Mouse (Mus musculus) hindbrain, embryonic 13.5 days (tissue): ENCODE measurements around the gene Camta1. TPM values are rescaled to one million over a fixed set of nuclear protein-coding genes. Genes with fewer than 3 reads are reported as not detected.
"Not testable (repeated sequence)": the region's sequence is repeated elsewhere in the genome, so short reads cannot be mapped to it uniquely, and the experiment has no call there.

Experiments used
- ATAC-seq: fragments of 200-750 bp; cut with Nextera tagmentation; 2 replicates; pipeline ENCODE4 v1.8.0; 2017; ENCODE audit warnings: moderate TSS enrichment; ENCODE audit not compliant: low FRiP score
- H3K27ac ChIP-seq: fragments of 300-500 bp; sonication (generic); 2 replicates; pipeline ENCODE4 v1.5.1; 2015; ENCODE audit warnings: inconsistent platforms, mild to moderate bottlenecking, moderate library complexity
- H3K27me3 ChIP-seq: fragments of 300-500 bp; sonication (generic); 2 replicates; pipeline ENCODE4 v1.6.1; 2015; ENCODE audit warnings: mild to moderate bottlenecking, inconsistent platforms
- H3K36me3 ChIP-seq: fragments of 300-500 bp; sonication (generic); 2 replicates; pipeline ENCODE4 v1.6.1; 2015; ENCODE audit warnings: mild to moderate bottlenecking, inconsistent platforms
- H3K4me1 ChIP-seq: fragments of 300-500 bp; sonication (generic); replicated peaks from 2 replicates; pipeline ENCODE4 v1.6.1; 2015; ENCODE audit warnings: inconsistent platforms
- H3K4me2 ChIP-seq: fragments of 300-500 bp; sonication (generic); 2 replicates; pipeline ENCODE4 v1.6.1; 2015; ENCODE audit warnings: inconsistent platforms, mild to moderate bottlenecking, moderate library complexity
- H3K4me3 ChIP-seq: fragments of 300-500 bp; sonication (generic); 2 replicates; pipeline ENCODE4 v1.5.1; 2015; ENCODE audit warnings: mild to moderate bottlenecking, inconsistent platforms
- H3K9ac ChIP-seq: fragments of 300-500 bp; sonication (generic); 2 replicates; pipeline ENCODE4 v1.6.1; 2015; ENCODE audit warnings: mild to moderate bottlenecking, inconsistent platforms
- H3K9me3 ChIP-seq: fragments of 300-500 bp; sonication (generic); 2 replicates; pipeline ENCODE4 v1.6.1; 2016; ENCODE audit warnings: inconsistent platforms
- WGBS: fragments of 180-500 bp; shearing (Covaris S2); methylation state at CpG from one replicate; pipeline ENCODE4 v1.1.7; 2015; 5-methylcytosine and 5-hydroxymethylcytosine counted together
- polyA plus RNA-seq: library from polyadenylated mRNA; unstranded; fragments of >200 nt; fragmentation: Nextera tagmentation; extraction: Ambion mirVana; gene quantifications from 2 replicates; pipeline ENCODE4 v1.2.1, GENCODE M21; 2015

Camta1 gene
- polyA plus RNA-seq, 1 experiment from 2014 or later: 159 TPM

GRCm38 (mm10) chr4:150891308-150891707, 970.4 kb downstream of the Camta1 start:
- WGBS: 83% methylated on average over 5 of the region's 5 CpGs

GRCm38 (mm10) chr4:150889955-150890315, 971.7 kb downstream of the Camta1 start:
- peak overlapping the region; percentile 34; the same call in 1 of the 2 replicates for H3K4me2 ChIP-seq
- ATAC-seq: no peak
- H3K9me3 ChIP-seq: no peaks in the 10 kb centered on the region
- 57% methylated on average over 13 of the region's 13 CpGs for WGBS
- H3K4me1 ChIP-seq: peaks cover 16% of the 10 kb centered on the region
- H3K36me3 ChIP-seq: no peaks in the 10 kb centered on the region
- no peak overlapping the region for H3K9ac ChIP-seq
- no peak overlapping the region for H3K27ac ChIP-seq
- H3K4me3 ChIP-seq: no peak overlapping the region
- H3K27me3 ChIP-seq: no peaks in the 10 kb centered on the region

More at GRCm38 (mm10) chr4:150891308-150891707, 970.4 kb downstream of the Camta1 start:
- H3K36me3 ChIP-seq: peaks cover 8% of the 10 kb centered on the region
- H3K27ac ChIP-seq: no peak overlapping the region
- no peak overlapping the region for H3K4me3 ChIP-seq
- no peak for ATAC-seq
- peaks cover 16% of the 10 kb centered on the region for H3K4me1 ChIP-seq
- H3K9me3 ChIP-seq: no peaks in the 10 kb centered on the region
- H3K27me3 ChIP-seq: no peaks in the 10 kb centered on the region
- no peak overlapping the region for H3K4me2 ChIP-seq
- H3K9ac ChIP-seq: no peak overlapping the region

DNA sequence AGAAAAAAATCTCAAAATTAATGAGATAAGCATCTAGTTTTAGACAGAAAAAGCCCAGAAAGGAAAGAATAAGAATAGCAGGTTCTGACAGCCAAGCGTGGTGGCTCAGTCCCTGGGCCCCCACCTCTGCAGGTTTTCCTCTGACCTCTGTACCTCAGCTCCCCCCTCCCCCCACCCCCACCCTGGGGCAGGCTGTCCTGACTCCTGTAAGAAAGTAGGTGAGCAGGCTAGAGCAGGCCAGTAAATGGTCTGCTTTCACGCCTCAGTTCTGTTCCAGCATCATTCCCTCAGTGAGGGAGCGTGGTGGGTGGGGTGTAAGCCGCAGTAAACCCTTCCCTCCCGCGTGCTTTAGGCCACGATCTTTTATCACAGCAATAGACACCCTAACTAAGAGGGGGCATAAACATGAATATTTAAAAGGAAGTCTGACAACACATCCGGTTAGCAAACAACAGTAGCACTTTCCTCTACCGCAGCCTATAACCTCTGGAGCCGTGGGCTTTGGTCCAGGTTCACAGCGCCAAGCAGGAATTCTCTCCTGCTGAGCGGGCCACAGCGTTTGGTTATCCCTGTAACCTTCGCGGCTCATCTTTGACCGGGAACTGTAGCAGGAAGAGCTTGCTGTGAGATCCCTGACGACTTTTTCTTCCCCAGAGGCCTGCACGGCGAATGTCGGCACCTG, 972.3 kb downstream of the Camta1 start:
- WGBS: 39% methylated on average over 20 of the region's 20 CpGs
- Histone ChIP-seq H3K4me3 (no peak overlapping the region), H3K27me3 (no peaks in the 10 kb centered on the region), H3K4me2 (peak overlapping the region; percentile 34), H3K36me3 (no peaks in the 10 kb centered on the region), H3K4me1 (peaks cover 16% of the 10 kb centered on the region), H3K9ac (no peak overlapping the region), H3K27ac (no peak overlapping the region), H3K9me3 (no peaks in the 10 kb centered on the region)
- ATAC-seq: no peak

DNA sequence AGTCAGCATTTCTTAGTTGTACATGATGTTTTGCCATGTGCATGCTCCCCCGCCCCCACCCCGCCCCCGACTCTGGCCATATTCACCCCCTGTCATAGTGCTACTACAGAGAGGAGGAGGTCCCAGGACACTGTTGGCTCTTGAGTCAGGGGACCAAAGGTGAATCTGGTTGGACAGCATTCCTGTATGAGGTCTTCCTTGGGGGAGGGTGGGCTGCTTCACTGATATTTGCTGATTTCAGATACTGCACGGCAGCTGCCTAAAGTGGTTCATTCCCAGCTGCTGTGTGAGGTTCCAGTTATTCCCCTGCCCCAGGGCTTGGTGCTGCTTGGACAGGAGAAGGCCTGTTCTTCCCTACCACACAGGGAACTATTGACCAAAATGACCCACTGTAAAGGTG, 973.2 kb downstream of the Camta1 start:
- 83% methylated on average over 4 of the region's 4 CpGs for WGBS
- H3K9ac ChIP-seq: no peak overlapping the region
- H3K36me3 ChIP-seq: no peaks in the 10 kb centered on the region
- H3K4me3 ChIP-seq: no peak overlapping the region
- no peak overlapping the region for H3K27ac ChIP-seq
- no peak for ATAC-seq
- H3K4me2 ChIP-seq: no peak overlapping the region
- H3K4me1 ChIP-seq: peaks cover 16% of the 10 kb centered on the region
- no peaks in the 10 kb centered on the region for H3K27me3 ChIP-seq
- H3K9me3 ChIP-seq: no peaks in the 10 kb centered on the region

GRCm38 (mm10) chr4:150887903-150888302, 973.8 kb downstream of the Camta1 start:
- peaks cover 16% of the 10 kb centered on the region for H3K4me1 ChIP-seq
- no peaks in the 10 kb centered on the region for H3K27me3 ChIP-seq
- WGBS: 76% methylated on average over 5 of the region's 5 CpGs
- no peak overlapping the region for H3K4me3 ChIP-seq
- H3K36me3 ChIP-seq: no peaks in the 10 kb centered on the region
- ATAC-seq: no peak
- no peak overlapping the region for H3K27ac ChIP-seq
- no peak overlapping the region for H3K4me2 ChIP-seq
- no peaks in the 10 kb centered on the region for H3K9me3 ChIP-seq
- no peak overlapping the region for H3K9ac ChIP-seq

DNA sequence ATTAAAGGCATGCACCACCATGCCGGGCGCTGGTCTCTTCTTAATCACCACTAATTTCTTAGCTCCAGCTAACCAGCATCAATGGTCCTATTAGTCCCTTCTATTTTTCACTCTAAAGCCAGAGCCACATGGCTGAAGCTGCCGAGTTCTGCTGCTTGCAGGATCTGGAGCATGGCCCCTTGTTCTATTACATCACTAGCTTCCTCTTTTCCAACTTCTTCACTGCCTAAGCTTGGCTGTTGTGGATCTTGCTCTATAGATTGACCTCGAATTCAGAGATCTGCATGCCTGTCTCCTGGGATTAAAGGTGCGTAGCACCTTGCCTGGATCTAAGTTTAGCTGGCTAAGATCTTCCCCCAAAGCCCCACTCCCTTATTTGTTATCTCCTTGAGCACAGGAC, 979.0 kb downstream of the Camta1 start:
- no peak for ATAC-seq
- Histone ChIP-seq H3K27me3 (no peaks in the 10 kb centered on the region), H3K4me3 (no peak overlapping the region), H3K4me2 (no peak overlapping the region), H3K27ac (no peak overlapping the region), H3K4me1 (no peaks in the 10 kb centered on the region), H3K36me3 (peaks cover 15% of the 10 kb centered on the region), H3K9ac (no peak overlapping the region), H3K9me3 (peaks cover 24% of the 10 kb centered on the region)
- 93% methylated on average over 5 of the region's 5 CpGs for WGBS

DNA sequence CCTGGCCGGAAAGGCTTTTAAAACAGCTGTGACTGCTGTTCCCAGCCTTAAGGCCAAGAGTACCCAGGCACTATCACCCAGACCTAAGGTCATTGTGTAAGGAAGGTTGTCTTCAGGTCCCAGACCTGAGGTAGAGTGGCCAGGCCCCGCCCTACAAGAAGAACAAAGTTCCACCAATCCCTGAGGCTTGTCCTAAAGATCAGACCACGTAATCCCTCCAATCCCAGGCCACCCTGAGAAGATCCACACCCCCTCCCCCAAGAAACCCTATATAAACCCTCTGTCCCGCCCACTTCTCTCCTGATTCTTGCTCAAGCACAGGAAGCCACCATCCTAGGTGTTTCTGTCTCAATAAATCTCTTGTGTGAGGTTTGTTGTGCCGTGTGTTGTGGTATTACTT, 981.3 kb downstream of the Camta1 start:
- Histone ChIP-seq H3K9ac (no peak overlapping the region), H3K4me2 (no peak overlapping the region), H3K27ac (no peak overlapping the region), H3K36me3 (peaks cover 15% of the 10 kb centered on the region), H3K4me1 (no peaks in the 10 kb centered on the region), H3K9me3 (peaks cover 24% of the 10 kb centered on the region), H3K4me3 (no peak overlapping the region), H3K27me3 (no peaks in the 10 kb centered on the region)
- 85% methylated on average over 5 of the region's 5 CpGs for WGBS
- ATAC-seq: no peak

DNA sequence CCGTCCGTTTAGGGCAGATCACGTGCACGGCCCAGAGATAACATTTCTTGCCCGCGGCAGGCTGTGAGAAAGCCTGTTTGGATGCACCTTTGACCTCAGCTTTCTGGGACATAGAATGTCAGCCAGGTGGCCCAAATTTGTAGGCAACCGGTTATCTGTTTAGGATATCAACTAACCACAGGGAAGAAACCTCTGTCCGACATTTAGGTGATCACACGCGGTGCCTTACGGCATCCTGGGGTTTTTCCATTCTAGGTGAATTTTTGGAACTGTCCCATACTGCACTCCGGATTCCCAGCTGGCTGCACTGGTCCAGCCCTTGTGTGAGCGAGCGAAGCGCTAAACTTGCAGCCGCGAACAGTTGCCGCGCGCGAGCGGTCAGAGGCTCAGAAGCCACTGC, 982.0 kb downstream of the Camta1 start:
- no peak overlapping the region for H3K9ac ChIP-seq

GRCm38 (mm10) chr4:150875393-150875792, 986.3 kb downstream of the Camta1 start:
- Histone ChIP-seq H3K9ac (no peak overlapping the region), H3K27ac (no peak overlapping the region), H3K36me3 (peaks cover 15% of the 10 kb centered on the region), H3K9me3 (peaks cover 24% of the 10 kb centered on the region), H3K27me3 (no peaks in the 10 kb centered on the region), H3K4me3 (no peak overlapping the region), H3K4me2 (no peak overlapping the region), H3K4me1 (peaks cover 18% of the 10 kb centered on the region)
- 90% methylated on average over 10 of the region's 10 CpGs for WGBS
- no peak for ATAC-seq

More for the DNA sequence above, 982.0 kb downstream of the Camta1 start:
- no peak for ATAC-seq
- H3K27me3 ChIP-seq: no peaks in the 10 kb centered on the region
- WGBS: 96% methylated on average over 22 of the region's 22 CpGs
- H3K4me3 ChIP-seq: no peak overlapping the region
- no peaks in the 10 kb centered on the region for H3K4me1 ChIP-seq
- H3K27ac ChIP-seq: no peak overlapping the region
- peaks cover 24% of the 10 kb centered on the region for H3K9me3 ChIP-seq
- peaks cover 15% of the 10 kb centered on the region for H3K36me3 ChIP-seq
- no peak overlapping the region for H3K4me2 ChIP-seq

- H3K9ac ChIP-seq, H3K4me2 ChIP-seq, ATAC-seq, H3K36me3 ChIP-seq, H3K4me3 ChIP-seq, H3K27ac ChIP-seq, H3K27me3 ChIP-seq: not testable (repeated sequence)
- Histone ChIP-seq H3K9me3 (peaks cover 15% of the 10 kb centered on the region), H3K4me1 (peaks cover 22% of the 10 kb centered on the region)
- 87% methylated on average over 4 of the region's 4 CpGs for WGBS
Observed at GRCm38 (mm10) chr4:150874416-150874815, 987.3 kb downstream of the Camta1 start.

DNA sequence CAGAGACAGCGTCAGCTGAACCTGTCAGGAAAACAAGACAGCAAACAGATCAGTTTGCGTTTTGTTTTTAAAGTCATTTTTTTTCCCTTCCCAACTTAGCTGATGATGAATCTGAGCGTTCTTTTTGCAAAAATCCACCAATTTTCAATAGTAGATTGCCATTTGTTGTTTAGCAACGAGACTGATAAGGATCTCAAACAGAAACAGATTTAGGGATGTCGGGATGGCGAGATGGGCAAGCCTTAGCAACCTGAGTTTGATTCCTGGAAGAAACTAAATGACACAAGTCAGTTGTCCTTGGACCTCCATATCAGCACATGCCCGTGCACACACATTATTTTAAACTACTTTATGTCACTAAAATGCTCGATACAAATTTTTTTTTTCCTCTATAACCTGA, 989.0 kb downstream of the Camta1 start:
- WGBS: 88% methylated on average over 8 of the region's 8 CpGs
- peaks cover 9% of the 10 kb centered on the region for H3K36me3 ChIP-seq
- ATAC-seq: no peak
- H3K4me2 ChIP-seq: no peak overlapping the region
- H3K27ac ChIP-seq: peak overlapping the region; percentile 83
- no peaks in the 10 kb centered on the region for H3K9me3 ChIP-seq
- H3K9ac ChIP-seq: no peak overlapping the region; the same call in 1 of the 2 replicates
- no peaks in the 10 kb centered on the region for H3K27me3 ChIP-seq
- peaks cover 22% of the 10 kb centered on the region for H3K4me1 ChIP-seq
- H3K4me3 ChIP-seq: no peak overlapping the region

DNA sequence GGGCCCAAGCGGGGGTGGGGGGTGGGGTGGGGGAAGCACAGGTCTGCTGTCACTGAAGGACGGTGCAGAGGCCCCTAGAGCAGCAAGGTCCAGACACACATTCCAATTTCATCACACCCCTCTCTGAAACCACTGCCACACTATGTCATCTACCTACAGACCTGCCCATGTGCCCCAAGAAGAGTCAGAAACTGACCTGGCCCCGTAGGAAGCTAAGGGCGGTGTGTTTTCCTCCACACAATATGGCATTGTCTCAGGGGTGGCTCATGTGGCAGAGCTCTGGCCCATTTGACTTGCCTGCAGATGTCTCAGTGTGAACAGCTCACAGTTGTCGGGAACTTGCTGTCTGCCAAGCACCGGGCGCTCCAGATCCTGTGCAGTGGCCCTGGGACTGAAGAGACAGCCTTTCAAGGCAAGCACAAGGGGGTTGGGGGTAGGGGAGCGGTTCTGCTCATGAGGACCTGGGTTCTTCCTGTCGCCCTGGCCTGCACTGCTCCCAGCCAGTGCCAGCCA, 989.5 kb downstream of the Camta1 start:
- no peaks in the 10 kb centered on the region for H3K27me3 ChIP-seq
- no peak overlapping the region for H3K4me3 ChIP-seq
- peaks cover 13% of the 10 kb centered on the region for H3K36me3 ChIP-seq
- H3K9me3 ChIP-seq: no peaks in the 10 kb centered on the region
- peak overlapping the region; percentile 83 for H3K27ac ChIP-seq
- WGBS: 35% methylated on average over 9 of the region's 9 CpGs
- H3K4me1 ChIP-seq: peaks cover 22% of the 10 kb centered on the region
- no peak overlapping the region for H3K4me2 ChIP-seq
- H3K9ac ChIP-seq: peak overlapping the region; percentile 49
- ATAC-seq: peak; percentile 21
